Mouse (Mus musculus) heart, postnatal 36 days (tissue): ENCODE measurements at regions not wholly inside any gene's neighbourhood (a gene's known extent, or its start where the extent isn't known, plus 50 kb on each side); places are given as distances from the start of the nearest gene placed in this dataset.

Experiments
- DNase-seq, 2 experiments: peaks; one replicate each; pipeline ENCODE4 v3.0.0; 2021 to 2022
- intact Hi-C: fragments of 180-260 bp; cut with DNase I; formaldehyde crosslinking; loops from one replicate; pipeline ENCODE4 v1.15.1; 2025

DNA sequence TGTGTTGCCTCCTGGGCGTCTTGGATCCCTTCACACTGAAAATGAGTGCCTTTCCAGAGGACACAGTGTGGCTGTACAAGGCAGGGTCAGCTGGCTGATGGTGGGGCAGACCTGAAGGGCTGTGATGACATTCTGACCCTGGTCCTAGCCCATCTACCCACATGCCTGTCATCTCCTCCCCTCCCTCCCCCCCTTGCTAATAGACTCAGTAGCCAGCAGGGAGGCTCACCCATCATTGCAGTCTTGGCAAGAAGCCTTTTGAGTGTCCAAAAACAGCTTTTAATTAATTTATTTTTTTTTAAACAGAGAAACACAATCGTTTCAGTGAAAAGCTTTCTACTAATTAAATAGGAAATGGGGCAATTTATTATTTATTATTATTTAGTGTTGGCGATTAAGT lies 67.0 kb upstream of the Ssx2ip start:
- intact Hi-C loops: loop anchor here (10.0 kb wide), 1 partner anchor 673 kb away; no protein-coding TSS in a partner anchor
- no peak for DNase-seq

- intact Hi-C loops: loop anchor here (10.0 kb wide), 1 partner anchor 673 kb away; no protein-coding TSS in a partner anchor
- no peak for DNase-seq
Observed at GRCm38 (mm10) chr3:146337861-146338281, 66.6 kb upstream of the Ssx2ip start.

- intact Hi-C loops: loop anchor here (10.0 kb wide), 1 partner anchor 674 kb away; no protein-coding TSS in a partner anchor
- no peak for DNase-seq
Observed at GRCm38 (mm10) chr3:146338445-146338844, 66.0 kb upstream of the Ssx2ip start.

- intact Hi-C loops: loop anchor here (5.0 kb wide), 1 partner anchor 153 kb away; no protein-coding TSS in a partner anchor
- no peak for DNase-seq
Observed at GRCm38 (mm10) chr3:146340316-146341055, 64.0 kb upstream of the Ssx2ip start.

GRCm38 (mm10) chr3:146341652-146342340 lies 62.6 kb upstream of the Ssx2ip start:
- intact Hi-C loops: loop anchor here (5.0 kb wide), 1 partner anchor 154 kb away; no protein-coding TSS in a partner anchor
- no peak for DNase-seq

DNA sequence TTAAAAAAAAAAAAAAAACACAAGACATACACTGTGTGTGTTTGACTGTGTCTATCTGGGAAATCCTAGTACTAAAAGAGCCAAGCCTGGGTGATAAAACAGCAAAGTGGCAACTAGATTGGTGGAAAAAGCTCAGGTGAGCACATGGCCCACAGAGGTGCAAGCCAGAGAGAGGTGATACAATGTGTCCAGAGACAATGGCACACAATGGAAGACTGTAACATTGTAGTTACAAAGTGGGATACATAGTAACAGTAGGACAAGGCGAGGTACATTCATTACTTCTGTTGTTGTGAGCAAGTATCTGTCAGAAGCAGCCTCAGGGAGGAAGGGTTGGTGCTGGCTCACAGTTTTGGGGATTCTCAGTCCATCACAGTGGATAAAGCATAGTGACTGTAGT lies 61.7 kb upstream of the Ssx2ip start:
- no peak for DNase-seq
- intact Hi-C loops: loop anchor here (5.0 kb wide), 1 partner anchor 155 kb away; no protein-coding TSS in a partner anchor

DNA sequence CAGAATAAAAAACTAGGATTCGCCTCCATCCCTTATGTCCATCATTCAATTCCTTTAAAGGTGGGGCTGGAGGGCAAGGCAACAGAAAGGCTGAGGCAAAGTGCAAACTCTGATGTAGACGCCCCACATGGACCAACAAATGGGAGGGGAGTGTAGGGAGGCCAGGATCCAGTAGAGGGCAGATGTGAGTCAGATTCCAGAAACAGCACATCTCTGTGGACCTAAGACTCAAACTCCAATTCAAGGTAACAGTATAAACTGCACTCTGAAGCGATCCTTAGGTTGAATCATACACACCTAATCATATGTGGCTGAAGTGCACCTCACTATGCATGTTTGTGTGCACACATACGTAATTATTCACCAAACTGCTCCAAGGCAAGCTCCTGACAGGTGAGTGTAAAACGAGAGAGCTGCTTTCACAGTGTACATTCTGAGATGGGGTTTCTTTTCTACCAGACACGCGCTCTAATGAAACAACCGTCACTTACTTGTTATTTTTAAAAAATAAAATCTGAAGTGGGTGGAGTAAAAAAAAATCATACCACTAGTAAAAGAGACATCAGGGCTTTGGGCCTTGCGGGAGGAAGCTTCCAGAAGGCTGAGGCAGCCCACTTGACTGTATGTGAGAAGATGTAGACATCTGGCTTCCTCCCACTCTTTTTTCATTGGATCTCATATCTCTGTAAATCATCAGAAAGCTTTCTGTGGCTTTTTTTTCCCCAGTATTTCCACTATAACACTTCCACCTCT lies 60.6 kb upstream of the Ssx2ip start:
- peak; percentile 47 to 61 for DNase-seq
- intact Hi-C loops: loop anchor here (5.0 kb wide), 1 partner anchor 157 kb away; no protein-coding TSS in a partner anchor

GRCm38 (mm10) chr3:146344402-146345025 lies 59.9 kb upstream of the Ssx2ip start:
- no peak for DNase-seq
- intact Hi-C loops: loop anchor here (1.0 to 5.0 kb wide), 5 partner anchors 138 to 571 kb away; no protein-coding TSS in a partner anchor

DNA sequence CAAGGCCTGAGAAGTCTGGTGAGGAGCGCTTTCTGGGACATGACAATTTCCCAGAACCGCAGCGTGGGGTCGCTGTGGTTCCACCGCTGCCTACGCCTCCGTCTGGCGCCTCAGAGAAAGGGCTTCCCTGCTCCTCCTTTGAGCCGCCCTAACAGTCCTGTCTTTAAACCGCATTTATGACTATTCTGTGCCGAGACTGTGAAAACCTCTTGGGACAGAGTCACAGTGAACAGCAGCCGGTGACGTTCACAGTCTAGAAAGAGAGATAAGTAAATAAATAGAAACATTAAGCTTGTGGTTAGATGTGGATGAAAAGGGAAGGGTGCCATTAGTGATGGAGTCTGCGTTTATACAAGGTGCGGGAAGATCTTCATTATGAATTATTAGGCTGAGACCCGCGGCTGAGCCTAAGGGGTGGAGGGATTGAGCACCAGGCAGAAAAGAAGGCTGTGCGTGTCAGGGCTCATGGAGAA lies 59.1 kb upstream of the Ssx2ip start:
- intact Hi-C loops: loop anchor here (1.0 to 5.0 kb wide), 4 partner anchors 137 to 570 kb away; no protein-coding TSS in a partner anchor
- peak; percentile 62 to 66 for DNase-seq

DNA sequence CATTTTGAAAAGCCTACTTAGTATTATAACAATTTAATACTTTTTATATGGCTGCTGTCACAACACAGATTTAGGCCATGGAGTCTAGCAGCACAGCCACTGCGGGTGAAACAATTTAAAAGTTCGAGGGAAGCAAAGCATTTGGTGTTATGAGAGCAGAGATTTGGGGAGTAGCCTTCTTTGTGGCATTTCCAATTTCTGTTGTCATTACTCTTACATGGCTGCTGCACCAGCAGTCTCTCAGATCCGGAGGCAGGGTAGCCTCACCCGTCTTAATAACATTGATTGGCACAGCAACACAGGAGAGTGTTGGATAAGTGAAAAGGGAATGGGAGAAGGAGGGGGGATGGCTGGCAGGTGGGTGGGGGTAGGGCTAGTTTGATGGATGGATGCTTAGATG lies 58.5 kb upstream of the Ssx2ip start:
- no peak for DNase-seq
- intact Hi-C loops: loop anchor here (1.0 to 5.0 kb wide), 4 partner anchors 136 to 569 kb away; no protein-coding TSS in a partner anchor

GRCm38 (mm10) chr3:146347311-146347710 lies 57.1 kb upstream of the Ssx2ip start:
- intact Hi-C loops: loop anchor here (5.0 kb wide), 2 partner anchors 215 to 435 kb away; no protein-coding TSS in a partner anchor
- DNase-seq: no peak

DNA sequence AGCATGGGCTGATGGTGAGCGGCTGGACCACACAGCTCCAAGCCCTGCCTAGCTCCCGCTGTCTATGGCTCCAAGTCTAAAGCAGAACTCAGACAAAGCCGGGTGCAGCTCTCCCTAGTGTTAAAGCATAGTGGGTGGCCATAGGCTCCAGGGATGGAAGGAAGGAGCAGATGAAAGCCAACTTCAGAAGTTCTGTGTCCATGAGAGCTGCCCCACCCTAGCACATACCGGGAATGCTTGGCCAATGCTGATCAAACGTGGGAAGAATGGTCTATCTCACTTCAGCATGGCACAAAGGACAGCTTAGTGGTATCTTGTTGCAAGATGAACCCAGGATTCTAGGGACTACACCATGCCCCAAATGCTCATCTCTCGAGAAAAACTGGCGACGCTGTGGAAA lies 55.5 kb upstream of the Ssx2ip start:
- DNase-seq: no peak
- intact Hi-C loops: loop anchor here (5.0 kb wide), 2 partner anchors 213 to 433 kb away; no protein-coding TSS in a partner anchor

DNA sequence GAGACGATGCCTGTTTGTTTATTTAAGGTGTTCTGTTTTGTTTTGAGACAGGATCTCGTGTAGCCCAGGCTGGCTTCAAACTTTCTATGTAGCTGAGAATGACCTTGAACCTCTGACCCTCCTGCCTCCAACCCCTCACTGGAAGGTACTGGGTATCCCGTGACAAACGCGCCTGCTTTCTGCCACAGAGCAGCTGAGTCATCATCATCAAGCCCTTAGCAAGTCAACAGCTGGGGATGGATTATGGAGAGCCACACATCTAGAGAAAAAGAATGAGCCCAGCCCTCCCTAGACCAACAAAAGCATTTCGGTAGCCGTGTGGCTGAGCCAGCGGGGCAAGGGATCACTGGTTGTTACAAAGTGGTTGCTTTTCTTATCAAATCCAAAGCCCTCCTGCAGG lies 55.0 kb upstream of the Ssx2ip start:
- intact Hi-C loops: loop anchor here (5.0 kb wide), 2 partner anchors 213 to 433 kb away; no protein-coding TSS in a partner anchor

GRCm38 (mm10) chr3:146350126-146350525 lies 54.3 kb upstream of the Ssx2ip start:
- intact Hi-C loops: no loop called here
- no peak for DNase-seq

More for the DNA sequence above, 55.0 kb upstream of the Ssx2ip start:
- DNase-seq: no peak

DNA sequence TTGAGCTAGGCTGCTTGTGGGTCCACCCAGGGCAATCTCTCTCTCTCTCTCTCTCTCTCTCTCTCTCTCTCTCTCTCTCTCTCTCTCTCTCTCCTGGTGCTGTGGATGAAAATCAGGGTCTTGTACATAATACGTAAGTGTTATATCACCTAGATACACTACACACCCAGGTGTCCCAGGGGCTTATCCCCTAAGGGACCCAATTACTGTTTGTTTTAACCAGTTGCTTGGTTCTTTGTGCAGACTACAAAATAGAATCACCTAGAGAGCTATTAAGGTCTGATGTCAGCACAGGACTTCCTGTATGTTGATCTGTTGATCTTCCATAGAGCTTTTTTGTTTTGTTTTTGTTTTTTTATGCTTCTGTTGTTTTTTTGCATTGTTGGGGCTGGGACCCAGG lies 53.0 kb upstream of the Ssx2ip start:
- no peak for DNase-seq
- intact Hi-C loops: no loop called here

- peak in 1 of 2 experiments; percentile 36 for DNase-seq
- intact Hi-C loops: no loop called here
Observed at GRCm38 (mm10) chr3:146352187-146352586, 52.3 kb upstream of the Ssx2ip start.

GRCm38 (mm10) chr3:146353961-146354360 lies 50.5 kb upstream of the Ssx2ip start:
- intact Hi-C loops: no loop called here
- no peak for DNase-seq
